Mouse (Mus musculus) right cerebral cortex, postnatal 4 days (tissue): ENCODE results near the gene Casq2.

Experiments used
- DNase-seq: peaks from one replicate; pipeline ENCODE4 v3.0.0-alpha.2; 2022

Gene Casq2

DNA sequence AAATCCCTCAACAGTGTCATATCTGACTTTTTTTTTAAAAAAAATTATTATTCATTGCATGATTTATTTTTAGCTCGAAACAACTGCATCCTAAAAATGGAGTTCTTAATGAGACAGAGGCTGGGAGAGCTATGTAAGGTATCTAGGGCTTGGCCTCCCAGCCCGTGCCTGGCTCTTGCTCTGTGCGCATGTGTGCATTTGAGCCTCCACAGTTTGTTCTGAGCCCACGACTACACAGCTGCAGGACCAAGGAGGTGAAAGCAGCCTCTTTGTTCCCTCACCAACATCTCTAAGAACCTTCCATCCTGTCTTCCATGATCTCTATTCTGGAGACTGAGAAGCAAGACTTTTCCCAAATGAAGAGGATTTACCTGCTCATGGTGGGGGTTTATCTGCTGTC is at the start of gene Casq2:
Gene Casq2 (plus strand): TSS at position 133 of the 400 bp plus-strand sequence.
- no peak for DNase-seq

DNA sequence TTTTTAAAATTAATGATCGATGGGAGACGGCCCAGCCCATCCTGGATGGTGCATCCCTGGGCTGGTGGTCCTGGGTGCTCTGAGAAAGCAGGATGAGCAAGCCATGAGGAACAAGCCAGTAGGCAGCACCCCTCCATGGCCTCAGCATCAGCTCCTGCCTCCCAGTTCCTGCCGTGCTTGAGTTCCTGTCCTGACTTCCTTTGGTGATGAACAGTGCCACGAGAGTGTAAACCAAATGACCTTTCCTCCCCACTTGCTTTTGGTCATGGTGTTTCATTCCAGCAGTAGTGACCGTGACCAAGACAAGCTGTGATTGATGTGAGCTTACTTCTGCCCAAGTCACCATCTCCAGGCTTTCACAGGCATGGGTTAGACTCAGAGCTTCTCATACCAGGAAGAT is 48.4 kb upstream of the Casq2 start:
- DNase-seq, result no peak

DNA sequence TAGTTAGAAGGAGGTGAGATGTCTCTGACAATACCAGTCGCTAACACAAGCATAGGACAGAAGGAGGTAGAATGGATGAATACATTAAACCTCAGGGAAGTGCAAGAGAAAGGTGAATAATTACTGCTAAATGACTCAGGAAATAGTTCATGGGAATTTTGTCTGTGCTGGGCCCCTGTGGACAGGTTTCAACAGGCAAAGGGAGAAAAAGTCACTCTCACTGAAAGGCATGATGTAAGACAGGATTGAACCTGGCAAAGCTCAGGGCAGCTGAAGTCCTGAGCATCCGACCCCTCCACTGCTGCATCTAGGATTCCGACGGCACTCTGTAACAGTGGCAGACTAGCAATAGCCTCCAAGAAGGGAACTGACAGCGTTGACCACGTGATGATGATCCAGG is 47.6 kb upstream of the Casq2 start:
- no peak for DNase-seq

DNA sequence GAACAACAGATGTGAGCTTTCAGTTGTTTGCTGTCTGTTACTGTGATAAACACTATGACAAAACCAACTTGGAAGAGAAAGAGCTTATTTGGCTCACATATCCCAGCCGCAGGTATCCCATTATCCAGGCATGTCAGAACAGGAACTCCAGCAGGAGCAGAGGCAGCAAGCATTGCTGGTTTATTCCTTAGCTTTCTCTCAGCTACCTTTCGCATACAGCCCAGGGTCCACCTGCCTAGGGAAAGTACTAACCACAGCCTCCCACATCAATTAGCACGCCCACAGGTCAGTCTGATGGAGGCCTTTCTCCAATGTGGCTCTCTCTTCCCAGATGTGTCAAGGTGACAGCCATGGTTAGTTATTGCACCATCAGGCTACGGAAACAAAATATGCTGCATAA is 44.6 kb upstream of the Casq2 start:
- no peak for DNase-seq

DNA sequence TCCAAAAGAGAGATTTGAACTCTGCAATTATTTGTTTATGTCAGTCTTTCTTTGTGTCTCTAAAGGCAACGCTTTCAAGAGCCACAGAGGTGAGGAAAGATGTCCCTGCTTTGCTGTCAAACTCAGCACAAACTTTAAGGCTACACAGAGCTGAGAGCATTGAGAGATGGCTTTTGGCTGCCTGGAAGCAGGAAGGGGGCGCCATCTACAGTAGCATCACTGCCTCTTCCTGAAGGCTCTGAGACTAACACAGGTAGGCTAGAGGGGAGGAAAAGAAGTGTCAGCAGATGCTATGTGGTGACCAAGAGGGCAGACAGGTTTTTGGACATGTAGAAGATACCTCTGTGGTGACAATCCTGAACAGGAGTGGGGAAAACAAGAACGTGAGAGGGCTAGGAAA is 41.1 kb upstream of the Casq2 start:
- DNase-seq, result no peak

DNA sequence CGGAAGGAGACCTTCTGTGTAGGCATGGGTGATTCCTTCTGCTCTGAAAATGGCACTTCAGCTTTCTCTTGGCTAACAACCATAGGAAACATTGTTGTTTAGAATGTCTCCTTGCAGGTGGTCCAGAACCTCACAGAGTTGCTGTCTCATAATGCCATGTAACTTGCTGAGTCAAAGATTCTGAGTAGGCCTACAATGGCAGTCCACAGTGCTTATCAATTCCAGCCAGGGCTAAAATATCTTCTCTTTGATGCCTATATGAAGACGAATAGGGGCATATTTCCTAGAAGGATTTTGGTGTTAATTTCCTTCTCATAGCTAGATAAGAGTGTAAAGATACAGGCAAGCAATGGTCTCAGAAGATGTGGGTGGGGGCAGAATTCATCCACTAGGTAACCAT is 38.7 kb upstream of the Casq2 start:
- DNase-seq, result no peak

DNA sequence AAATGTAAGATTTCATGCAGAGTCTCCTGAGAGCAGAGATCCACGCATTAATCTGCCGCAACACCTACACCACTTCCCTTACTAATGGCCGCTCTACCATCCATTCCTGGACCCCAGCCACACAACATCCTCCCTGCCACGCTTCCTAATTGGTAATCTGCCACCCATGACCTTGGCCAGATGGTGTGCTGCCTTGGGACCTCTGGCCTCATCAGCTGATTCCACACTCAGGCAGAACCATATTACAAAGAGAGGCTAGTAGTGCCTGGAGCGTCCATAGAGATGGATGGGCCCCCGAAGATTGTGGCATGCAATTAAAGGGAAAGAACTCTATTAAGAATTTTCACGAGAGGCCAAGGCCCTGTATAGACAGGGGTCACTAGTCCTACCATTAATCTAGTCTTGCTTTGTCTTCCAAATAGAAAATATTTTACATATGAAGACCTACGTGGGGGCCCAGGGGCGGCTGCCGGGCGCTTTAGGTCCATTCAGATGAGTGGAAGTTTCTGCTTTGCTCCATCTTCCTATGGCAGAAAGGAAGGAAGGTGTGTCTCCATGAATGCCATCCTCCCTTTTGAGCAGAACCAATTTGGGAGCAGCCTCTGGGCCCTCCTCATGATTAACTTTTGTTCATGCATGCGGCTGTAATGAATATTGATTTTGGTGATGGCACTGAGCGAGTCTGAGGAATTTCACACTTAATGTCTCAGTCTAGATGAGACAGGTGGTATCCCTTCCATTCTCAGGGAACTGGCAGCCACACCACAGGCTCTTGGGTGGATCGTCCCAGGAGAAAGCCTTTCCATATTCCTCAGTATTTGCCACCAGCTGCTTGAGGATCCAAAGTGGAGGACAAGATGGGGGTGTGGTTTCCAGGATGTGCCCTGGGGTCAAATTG is 36.8 kb upstream of the Casq2 start:
- DNase-seq, result no peak

DNA sequence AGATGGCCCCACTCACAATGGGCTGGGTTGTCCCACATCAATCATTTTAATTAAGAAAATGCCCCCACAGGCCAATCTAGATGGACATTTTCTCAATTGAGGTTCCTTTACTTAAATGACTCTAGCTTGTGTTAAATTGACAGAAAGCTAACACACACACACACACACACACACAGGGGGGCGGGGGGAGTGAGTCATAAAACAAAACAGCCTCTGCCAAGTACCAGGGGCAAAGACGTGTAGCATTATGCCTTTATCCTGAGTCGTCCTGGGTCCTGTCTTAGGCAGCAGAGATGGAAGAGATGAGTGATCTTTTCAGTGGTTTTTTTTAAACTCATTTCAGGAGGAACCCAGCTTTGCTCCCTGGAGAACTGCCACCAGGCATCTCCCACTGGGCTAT is 34.2 kb upstream of the Casq2 start:
- DNase-seq, result no peak

DNA sequence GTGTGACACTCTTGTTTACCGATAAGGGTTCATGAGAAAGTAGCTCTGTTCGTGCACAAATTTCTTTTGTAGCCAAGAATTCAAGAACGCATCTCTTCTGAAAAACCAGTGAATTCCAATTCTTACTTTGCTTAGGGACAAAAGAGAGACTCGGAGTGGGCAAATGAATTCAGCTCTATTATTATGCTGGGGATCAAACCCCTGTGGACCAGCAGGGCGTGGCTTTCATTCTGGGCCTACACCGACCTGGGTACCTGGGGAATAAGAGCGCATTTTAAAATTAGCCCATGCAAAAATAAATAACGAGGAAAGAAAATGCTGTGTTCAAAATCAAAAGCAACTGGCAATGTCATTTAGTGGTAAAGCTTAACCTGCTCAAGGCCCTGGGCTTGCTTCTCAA is 32.9 kb upstream of the Casq2 start:
- DNase-seq, result no peak

DNA sequence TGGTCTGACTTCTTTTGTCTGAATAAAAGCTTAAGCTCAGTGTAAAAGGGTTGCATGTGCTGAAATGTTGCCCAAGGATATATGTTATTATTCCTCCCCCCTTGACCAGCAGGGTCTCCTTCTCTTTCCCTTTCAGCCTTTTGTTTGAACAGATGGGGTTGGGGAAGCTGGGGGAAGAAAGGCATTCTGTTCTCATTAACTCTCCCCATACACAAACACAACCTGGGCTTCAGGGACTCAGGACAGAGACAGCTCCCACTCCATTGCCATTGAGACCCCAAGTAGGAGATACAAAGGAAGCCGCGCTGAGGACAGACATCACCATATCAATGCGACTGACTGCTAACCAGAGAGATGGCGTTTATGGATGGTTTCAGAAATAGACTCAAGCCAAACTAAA is 30.3 kb upstream of the Casq2 start:
- DNase-seq, result no peak

DNA sequence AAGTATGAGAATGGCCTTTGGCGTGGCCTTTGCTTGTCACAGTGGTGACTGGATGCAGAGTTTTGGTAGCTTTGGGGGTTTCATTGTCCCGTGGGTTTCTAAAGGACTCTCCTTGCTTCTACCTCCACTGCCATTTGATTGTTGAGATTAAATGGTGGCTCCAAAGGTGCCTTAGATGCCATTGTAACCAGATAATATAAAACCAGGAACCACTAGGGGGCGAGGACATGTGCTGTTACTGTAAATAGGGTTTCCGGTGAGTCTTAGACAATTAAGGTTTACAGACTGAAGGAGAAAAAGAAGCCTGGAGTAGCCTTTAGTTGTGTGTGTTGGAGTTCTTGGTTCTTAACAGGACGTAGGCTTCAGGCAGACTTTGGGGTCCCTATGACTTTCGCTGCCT is 26.1 kb upstream of the Casq2 start:
- no peak for DNase-seq

DNA sequence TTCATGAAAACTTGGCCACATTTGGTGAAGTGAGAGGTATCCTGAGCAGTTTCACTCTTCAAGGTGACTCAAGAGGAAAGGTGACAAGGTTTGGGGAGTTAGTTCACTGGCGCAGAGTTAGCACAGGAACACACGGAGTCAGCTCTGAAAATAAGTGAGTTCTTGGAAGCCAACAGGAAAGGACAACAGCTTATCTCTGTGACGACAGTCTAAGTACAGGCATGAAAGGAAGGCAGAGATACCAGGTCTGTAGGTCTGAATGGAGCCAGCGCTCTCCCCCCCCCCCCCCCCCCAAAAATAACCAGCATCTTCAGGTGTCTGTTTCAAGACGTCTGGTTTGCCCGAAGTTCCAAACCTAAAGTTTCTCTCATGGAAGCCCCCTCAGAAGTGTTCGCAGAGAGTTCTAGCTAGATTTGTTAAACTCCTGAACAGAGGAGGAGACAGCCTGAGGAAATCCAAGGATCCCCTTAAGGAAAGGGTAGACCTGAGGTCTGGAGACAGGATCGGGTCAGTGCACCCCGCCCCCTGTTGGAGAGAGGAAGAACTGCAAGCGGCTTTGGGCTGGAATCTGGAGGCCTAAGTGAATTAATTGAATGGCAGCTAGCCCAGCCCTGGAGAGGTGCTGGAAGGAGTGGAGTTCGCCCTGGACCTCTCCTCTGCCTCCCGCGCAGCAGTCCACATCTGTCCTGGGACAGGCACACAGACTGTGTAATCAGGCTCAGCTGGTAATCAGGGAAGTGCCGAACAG is 24.1 kb upstream of the Casq2 start:
- peak; percentile 20 for DNase-seq

DNA sequence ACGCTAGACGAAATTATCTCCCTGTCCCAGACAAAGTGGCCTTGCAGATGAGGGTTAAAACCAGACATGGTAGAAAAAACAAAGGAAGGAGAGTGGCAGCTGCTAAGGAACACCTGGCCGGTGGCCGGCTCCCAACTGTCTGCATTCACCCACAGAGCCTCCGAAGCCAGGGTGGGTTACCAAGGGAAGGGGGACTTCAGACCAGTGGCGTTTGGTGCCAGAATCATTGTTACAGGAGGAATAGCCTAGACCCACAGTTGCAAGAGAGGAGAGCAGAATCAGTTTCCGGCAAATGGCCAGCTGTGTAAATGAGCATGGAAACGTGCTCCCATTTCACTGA is 23.6 kb upstream of the Casq2 start:
- DNase-seq, result no peak

DNA sequence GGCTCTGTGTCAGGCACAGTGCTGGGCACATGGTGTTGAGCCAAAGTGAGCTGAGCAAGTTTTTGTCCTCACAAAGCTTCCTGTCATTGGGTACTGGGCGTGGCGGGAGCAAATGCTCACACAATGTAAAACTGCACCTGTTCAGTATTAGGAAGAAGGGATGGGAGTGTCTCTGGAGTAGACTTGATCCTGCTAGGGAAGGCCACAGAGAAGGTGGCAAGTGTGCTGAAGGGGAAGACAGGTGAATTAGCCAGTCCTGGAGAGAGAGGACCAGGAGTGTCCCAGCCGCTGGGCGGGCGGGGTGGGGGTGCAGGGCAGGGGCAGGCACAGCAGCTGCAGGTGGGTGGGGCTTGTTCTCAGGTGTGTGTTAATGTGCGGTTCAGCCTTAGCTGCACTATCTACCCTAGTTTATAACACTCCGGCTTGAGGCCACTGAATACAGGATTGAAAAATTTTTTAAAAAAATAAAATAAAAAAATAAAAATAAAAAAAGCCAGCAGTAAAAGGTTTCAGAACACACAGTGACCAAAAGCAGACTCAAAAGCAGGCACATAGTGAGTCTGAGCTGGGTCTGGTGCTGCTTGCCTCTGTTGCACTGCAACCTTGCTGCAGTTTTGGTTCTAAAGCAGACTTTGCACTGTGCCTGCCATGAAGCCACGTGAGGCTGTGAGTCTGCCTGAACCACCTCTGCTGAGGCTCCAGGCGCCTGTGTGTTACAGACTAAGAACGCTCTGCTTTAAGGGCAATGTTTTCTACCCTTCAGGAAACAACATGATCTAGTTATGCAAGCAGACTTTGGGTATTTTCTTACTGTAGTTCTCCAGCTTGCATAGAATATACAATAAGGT is 22.7 kb upstream of the Casq2 start:
- no peak for DNase-seq

DNA sequence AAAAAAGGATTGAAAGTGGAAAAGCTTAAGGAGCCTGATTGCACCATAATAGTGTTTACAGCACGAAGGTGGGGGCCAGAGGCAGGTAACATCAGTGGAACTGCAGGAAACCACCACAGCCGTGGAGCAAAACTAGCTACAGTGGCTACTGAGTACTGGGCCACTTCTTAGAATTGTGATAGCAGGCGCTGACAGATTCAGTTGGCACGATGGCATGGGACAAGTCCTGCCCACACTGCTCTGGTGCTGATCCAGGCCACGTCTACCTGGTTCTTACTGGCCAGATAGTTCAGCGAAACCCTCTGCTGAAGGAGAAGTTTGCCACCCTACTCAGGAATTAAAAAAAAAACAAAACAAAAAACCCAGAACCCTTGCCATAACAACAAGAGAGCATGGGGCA is 21.6 kb upstream of the Casq2 start:
- no peak for DNase-seq

DNA sequence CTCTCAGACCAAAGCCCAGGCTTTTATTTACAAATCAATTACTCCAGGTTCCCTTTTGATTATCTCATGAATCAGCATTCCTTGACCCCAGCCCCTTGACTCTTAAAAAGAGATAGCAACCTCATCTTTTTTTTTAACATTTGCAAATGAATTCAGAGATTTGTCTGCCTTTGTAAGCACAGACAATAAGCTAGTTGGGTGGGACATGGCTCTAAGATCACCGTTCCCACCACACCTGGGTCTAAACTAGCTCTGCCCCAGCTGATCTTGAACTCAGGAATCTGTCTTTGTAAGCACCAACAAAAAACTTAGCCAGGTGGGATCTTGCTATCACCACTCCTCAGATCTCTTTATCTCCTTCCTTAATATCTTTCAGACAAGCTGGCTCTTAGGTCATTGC is 18.9 kb upstream of the Casq2 start:
- DNase-seq, result no peak

DNA sequence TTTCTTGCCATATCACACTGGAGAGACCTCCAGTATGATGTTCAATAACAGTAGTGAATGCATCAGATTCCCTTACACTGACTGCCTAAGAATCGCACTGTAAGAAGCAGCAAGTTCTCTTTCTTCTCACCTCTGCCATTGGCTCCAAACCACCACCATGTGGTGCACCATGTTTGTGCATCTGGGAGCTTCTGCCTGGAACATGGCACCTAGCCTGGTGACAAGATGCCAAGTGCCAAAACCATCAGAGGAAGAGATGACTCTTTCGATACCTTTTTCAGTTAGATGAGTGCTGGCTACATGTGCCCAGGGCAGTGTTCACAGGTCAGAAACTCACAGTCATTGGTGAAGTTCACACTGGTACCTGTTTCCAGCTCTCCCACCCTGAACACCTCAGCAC is 18.4 kb upstream of the Casq2 start:
- no peak for DNase-seq

DNA sequence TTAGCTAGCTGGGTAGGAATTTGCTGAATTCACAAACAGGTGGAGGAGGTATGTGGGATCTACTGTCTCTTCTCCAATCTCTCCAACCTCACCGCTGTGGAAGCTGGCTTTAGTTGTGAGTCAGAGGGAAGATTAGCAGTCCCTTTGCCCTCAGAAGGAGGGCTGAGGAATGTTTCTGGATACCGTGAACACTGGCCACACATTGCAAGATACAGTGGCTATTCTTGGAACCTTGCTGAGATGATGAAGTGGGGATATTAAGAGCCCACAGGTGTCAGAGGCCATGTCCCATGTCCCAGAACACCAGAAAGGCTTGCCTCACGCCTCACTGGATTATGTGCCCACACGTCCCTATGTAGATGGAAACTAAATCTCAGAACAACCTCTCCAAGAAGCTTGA is 17.0 kb upstream of the Casq2 start:
- DNase-seq, result no peak

DNA sequence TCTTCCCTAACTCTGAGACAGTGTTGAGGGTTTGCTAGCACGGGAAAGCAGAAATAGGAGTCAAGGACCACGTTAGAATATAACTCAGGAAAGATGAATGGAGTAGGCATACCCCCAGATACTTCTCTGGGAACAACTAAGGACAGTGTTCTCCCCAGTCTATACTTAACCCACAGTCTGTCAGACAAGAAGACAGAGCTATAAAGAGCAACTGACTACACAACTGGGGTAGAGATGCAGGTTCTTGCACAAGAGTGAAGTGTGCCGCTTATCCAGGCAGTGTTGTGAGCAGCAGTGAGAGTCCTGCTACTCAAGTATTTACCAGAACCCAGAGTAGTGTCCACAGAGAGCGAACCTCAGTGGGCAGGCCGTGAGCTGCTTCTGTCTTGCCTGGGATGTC is 16.5 kb upstream of the Casq2 start:
- DNase-seq, result no peak

DNA sequence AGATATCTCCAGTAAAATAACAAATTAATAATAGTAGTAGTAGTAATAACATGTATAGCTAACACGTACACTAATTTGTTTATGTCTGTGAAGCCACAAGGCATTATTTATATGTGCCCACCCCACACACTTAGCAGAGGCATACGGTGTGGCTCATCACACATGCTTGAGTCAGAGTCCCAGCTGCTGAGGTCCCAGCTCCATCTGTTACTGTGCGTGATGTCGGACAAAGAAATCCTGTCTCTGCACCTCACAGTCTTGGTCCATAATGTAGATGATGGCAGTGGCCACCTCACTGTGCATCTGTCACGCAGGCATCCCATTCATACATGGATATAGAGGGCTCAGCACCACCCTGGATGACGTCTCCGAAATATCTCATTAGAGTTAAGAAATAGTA is 15.9 kb upstream of the Casq2 start:
- no peak for DNase-seq

DNA sequence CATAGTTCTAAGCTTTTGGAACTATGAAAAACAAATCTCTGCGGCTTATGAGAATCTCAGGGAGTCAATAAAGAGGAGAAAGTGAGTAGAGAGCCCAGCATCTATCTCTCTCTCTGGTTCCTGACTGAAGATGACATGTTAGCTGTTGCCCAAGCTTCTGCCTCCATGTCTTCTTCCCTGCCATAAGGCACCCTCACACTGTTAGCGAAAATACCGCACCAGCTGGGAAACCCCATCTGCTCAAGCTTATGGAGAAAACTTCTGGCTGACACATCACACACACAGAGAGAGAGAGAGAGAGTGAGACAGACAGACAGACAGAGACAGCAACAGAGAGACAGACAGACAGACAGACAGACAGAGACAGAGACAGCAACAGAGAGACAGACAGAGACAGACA is 15.2 kb upstream of the Casq2 start:
- peak; percentile 17 for DNase-seq

DNA sequence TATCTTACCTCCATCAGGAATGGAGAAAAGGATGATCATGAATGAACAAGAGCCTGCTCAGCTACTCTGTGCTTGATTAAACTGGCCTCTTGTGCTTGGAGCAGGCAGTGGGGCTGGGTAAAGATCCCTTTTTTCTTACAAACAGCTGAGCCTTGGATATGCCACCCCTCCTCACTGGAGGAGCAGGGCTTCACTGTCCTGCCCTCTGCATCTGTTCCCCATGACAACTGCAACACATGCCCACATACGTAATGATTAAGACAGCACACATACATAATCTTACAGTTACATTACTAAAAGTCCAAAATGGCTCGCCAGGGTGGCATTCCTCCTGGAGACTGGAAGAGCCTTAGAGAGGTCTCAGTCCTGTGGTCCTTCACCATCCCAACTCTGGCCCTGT is 6.8 kb upstream of the Casq2 start:
- no peak for DNase-seq

DNA sequence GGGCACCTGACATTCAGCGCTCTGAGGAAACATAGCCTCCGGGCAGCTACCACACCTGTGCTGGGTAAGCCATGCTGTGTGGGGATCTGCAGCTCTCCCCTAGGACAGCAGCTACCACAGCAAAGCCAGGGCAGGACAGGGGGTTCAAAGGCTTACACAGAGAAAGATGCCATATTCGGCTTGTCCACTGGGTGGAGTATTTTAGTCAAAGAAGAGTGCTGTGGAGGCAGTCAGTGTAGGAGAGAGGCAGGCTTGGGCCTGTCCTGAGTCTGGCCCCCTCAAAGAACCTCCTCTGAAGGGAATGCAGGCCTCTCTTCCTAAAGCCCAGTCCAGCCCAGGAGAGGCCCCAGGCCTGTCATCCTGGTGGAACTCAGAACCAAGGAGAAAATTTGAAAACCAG is 4.4 kb upstream of the Casq2 start:
- peak; percentile 80 for DNase-seq
